Mouse (Mus musculus): ENCODE data around the gene Abca5. TPM values are rescaled to one million over a fixed set of nuclear protein-coding genes. Genes with fewer than 3 reads are reported as not detected.

The Abca5 gene
- polyA plus RNA-seq (2014; fragmentation: Illumina TruSeq; extraction: RNeasy Lipid Tissue Mini Kit (QIAGEN cat#74804); ENCODE audit: insufficient read depth, low read depth, low replicate concordance) = 5.2 TPM

GRCm38 (mm10) chr11:110337289-110338245 is at the start of gene Abca5:
Abca5 (minus strand) TSS chr11:110337716.

DNA sequence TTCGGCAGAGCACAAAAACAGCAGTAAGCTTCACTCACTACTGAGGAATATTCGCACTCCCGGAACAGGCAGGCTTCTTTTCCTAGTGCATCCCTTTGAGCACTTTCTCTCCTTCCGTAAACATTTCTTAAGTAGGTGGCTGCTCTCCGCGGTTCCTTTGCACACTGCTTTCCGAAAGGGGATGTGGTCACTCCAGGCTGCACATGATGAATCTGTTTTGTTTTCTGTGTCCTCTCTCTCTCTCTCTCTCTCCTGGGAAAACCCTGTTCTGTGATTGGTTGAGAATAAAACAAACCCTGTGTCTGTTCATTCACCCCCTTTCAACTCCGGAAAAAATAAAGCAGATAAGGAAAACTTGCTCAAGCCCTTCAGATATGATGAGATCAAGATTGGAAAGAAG is 86.0 kb downstream of the Abca5 start, which contains the start of gene Abca6:
Abca6 (minus strand) TSS at position 243 of the 400 bp plus-strand sequence.

Other genes starting within 250 kb of the Abca5 start
- 28.2 TPM for gene Abca8a, start 241.7 kb downstream of the Abca5 start, polyA plus RNA-seq (2014; fragmentation: Illumina TruSeq; extraction: RNeasy Lipid Tissue Mini Kit (QIAGEN cat#74804); ENCODE audit: insufficient read depth, low read depth, low replicate concordance)
- 2.0 TPM for gene Abca9, start 169.5 kb downstream of the Abca5 start, polyA plus RNA-seq (2014; fragmentation: Illumina TruSeq; extraction: RNeasy Lipid Tissue Mini Kit (QIAGEN cat#74804); ENCODE audit: insufficient read depth, low read depth, low replicate concordance)
- gene Abca6, start 85.9 kb downstream of the Abca5 start, polyA plus RNA-seq (2014; fragmentation: Illumina TruSeq; extraction: RNeasy Lipid Tissue Mini Kit (QIAGEN cat#74804); ENCODE audit: insufficient read depth, low read depth, low replicate concordance) = 0.69 TPM
- gene Map2k6, start 61.4 kb upstream of the Abca5 start, polyA plus RNA-seq (2014; fragmentation: Illumina TruSeq; extraction: RNeasy Lipid Tissue Mini Kit (QIAGEN cat#74804); ENCODE audit: insufficient read depth, low read depth, low replicate concordance) = 2.4 TPM

Measured in lung, adult 10 weeks (tissue).